Mouse (Mus musculus): ENCODE measurements around the gene Gal.
A peak's percentile ranks its signal among the peaks of the same experiment; 100 is the strongest.

Gene Gal

GRCm38 (mm10) chr19:3419251-3419650 lies 4.9 kb upstream of the Gal start:
- DNase-seq (ENCODE audit: low read depth, low spot score) = no peak

- no peak for DNase-seq (ENCODE audit: low read depth, low spot score)
Observed at GRCm38 (mm10) chr19:3405531-3406281, 8.6 kb downstream of the Gal start.

- no peak for DNase-seq (ENCODE audit: low read depth, low spot score)
Observed at GRCm38 (mm10) chr19:3404030-3404429, 10.3 kb downstream of the Gal start.

- no peak for DNase-seq (ENCODE audit: low read depth, low spot score)
Observed at GRCm38 (mm10) chr19:3402390-3402789, 12.0 kb downstream of the Gal start.

- DNase-seq (ENCODE audit: low read depth, low spot score) = no peak
Observed at GRCm38 (mm10) chr19:3401943-3402342, 12.4 kb downstream of the Gal start.

- DNase-seq (ENCODE audit: low read depth, low spot score) = no peak
Observed at GRCm38 (mm10) chr19:3401504-3401903, 12.8 kb downstream of the Gal start.

GRCm38 (mm10) chr19:3400057-3400456 lies 14.3 kb downstream of the Gal start:
- DNase-seq (ENCODE audit: low read depth, low spot score) = no peak

- DNase-seq (ENCODE audit: low read depth, low spot score) = no peak
Observed at GRCm38 (mm10) chr19:3394216-3394615, 20.1 kb downstream of the Gal start.

GRCm38 (mm10) chr19:3392384-3392783 lies 22.0 kb downstream of the Gal start:
- no peak for DNase-seq (ENCODE audit: low read depth, low spot score)

- peak; percentile 77 for DNase-seq (ENCODE audit: low read depth, low spot score)
Observed at GRCm38 (mm10) chr19:3389089-3389488, 25.3 kb downstream of the Gal start.

GRCm38 (mm10) chr19:3388629-3389057 lies 25.7 kb downstream of the Gal start, which contains the start of gene Tesmin:
Tesmin (plus strand) TSS chr19:3388857.
- peak; percentile 73 for DNase-seq (ENCODE audit: low read depth, low spot score)

- DNase-seq (ENCODE audit: low read depth, low spot score) = no peak
Observed at GRCm38 (mm10) chr19:3388061-3388460, 26.3 kb downstream of the Gal start.

GRCm38 (mm10) chr19:3378614-3379013 lies 35.7 kb downstream of the Gal start:
- DNase-seq (ENCODE audit: low read depth, low spot score) = no peak

- DNase-seq (ENCODE audit: low read depth, low spot score) = no peak
Observed at GRCm38 (mm10) chr19:3376966-3377715, 37.2 kb downstream of the Gal start.

- DNase-seq (ENCODE audit: low read depth, low spot score) = no peak
Observed at GRCm38 (mm10) chr19:3375945-3376495, 38.3 kb downstream of the Gal start.

- no peak for DNase-seq (ENCODE audit: low read depth, low spot score)
Observed at GRCm38 (mm10) chr19:3374028-3374427, 40.3 kb downstream of the Gal start.

GRCm38 (mm10) chr19:3373380-3373779 lies 41.0 kb downstream of the Gal start:
- no peak for DNase-seq (ENCODE audit: low read depth, low spot score)

GRCm38 (mm10) chr19:3368276-3368675 lies 46.1 kb downstream of the Gal start:
- no peak for DNase-seq (ENCODE audit: low read depth, low spot score)

GRCm38 (mm10) chr19:3365089-3365488 lies 49.3 kb downstream of the Gal start:
- DNase-seq (ENCODE audit: low read depth, low spot score) = no peak

GRCm38 (mm10) chr19:3363510-3363909 lies 50.8 kb downstream of the Gal start:
- no peak for DNase-seq (ENCODE audit: low read depth, low spot score)

Measured in forelimb bud, embryonic 11.5 days (tissue).